Mouse (Mus musculus): Measurements from ENCODE around the gene Cyp26c1. TPM values are rescaled to one million over a fixed set of nuclear protein-coding genes. Genes with fewer than 3 reads are reported as not detected.
A peak's percentile ranks its signal among the peaks of the same experiment; 100 is the strongest.

The Cyp26c1 gene
- total RNA-seq (2014; rRNA removed; ENCODE audit: low replicate concordance): not detected in 2 replicates
- polyA plus RNA-seq (2015; fragmentation: Nextera tagmentation; extraction: Ambion mirVana): not detected in 2 replicates

DNA sequence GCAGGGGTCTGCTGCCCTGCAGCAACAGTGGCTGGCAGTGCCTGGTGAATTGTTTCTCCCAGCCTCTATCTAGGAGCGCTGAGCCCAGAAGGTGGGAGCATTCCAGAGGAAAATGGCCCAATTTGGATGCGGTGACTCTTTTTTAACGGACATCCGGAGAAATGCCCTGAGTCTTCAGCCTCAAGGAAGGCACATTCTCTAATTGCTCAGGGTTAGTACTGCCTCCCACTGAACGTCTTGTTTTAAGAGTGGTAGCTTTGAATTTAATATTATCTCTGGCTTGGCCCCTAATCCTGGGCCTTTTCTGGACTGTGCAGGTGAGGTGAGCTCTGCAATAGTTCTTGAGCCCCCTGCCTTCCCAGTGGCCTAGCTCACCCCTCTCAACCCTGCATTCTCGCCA, at the start of gene Cyp26c1:
TSS of gene Cyp26c1 (plus strand) at position 301 of the 400 bp plus-strand sequence.
- ATAC-seq (ENCODE audit: insufficient read depth, low read depth): no peak
- WGBS: 54% methylated on average over 6 of the region's 6 CpGs
- Histone ChIP-seq H3K4me2 (ENCODE audit: low read depth, low read length) (no peak within 1 kb of the TSS), H3K4me1 (ENCODE audit: control insufficient read depth, insufficient read depth) (no peaks in the 10 kb centered on the region), H3K27ac (ENCODE audit: low read depth) (no peak within 1 kb of the TSS), H3K9me3 (replicated peaks; ENCODE audit: control insufficient read depth, low read length) (no peaks in the 10 kb centered on the region), H3K9ac (replicated peaks; ENCODE audit: low read depth, low read length) (no peak within 1 kb of the TSS), H3K36me3 (replicated peaks; ENCODE audit: control insufficient read depth, insufficient read depth, low read length) (peaks cover 7% of the 10 kb centered on the region), H3K4me3 (ENCODE audit: low read depth, low read length) (no peak within 1 kb of the TSS), H3K27me3 (ENCODE audit: control insufficient read depth, insufficient read depth, low read length) (peaks cover 68% of the 10 kb centered on the region)
- TF ChIP-seq CTCF (IDR thresholded peaks at IDR 0.05; ENCODE audit: low read depth) (no peak), EP300 (IDR thresholded peaks at IDR 0.05; ENCODE audit: low read depth) (no peak)
- DNase-seq (ENCODE audit: low spot score): no peak

DNA sequence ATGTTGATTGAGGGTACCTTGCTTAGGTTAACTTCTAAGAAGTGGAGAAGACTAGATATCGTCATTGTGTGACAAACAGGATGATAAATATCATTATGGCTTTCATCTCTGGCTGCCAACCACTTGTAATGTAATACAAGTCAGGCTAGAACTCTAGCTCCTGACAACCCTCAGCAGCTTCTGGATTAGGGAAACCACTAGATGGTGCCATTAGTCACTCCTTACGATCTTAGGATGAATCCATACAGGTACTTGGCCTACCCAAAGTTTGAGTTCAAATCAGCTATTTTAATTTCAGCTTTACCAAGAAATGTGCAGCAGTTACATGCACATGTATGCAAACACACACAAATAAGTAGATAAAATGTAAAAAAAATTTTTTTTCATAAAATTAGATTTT, 37.4 kb upstream of the Cyp26c1 start:
- Histone ChIP-seq H3K27me3 (ENCODE audit: control insufficient read depth, insufficient read depth, low read length) (no peaks in the 10 kb centered on the region), H3K9ac (replicated peaks; ENCODE audit: low read depth, low read length) (no peak overlapping the region), H3K9me3 (replicated peaks; ENCODE audit: control insufficient read depth, low read length) (no peaks in the 10 kb centered on the region), H3K4me3 (ENCODE audit: low read depth, low read length) (no peak overlapping the region), H3K36me3 (replicated peaks; ENCODE audit: control insufficient read depth, insufficient read depth, low read length) (no peaks in the 10 kb centered on the region), H3K4me1 (ENCODE audit: control insufficient read depth, insufficient read depth) (no peaks in the 10 kb centered on the region), H3K27ac (ENCODE audit: low read depth) (no peak overlapping the region), H3K4me2 (ENCODE audit: low read depth, low read length) (no peak overlapping the region)
- DNase-seq (ENCODE audit: low spot score) (no peak), ATAC-seq (ENCODE audit: insufficient read depth, low read depth) (no peak)
- WGBS: 38% methylated on average over 2 of the region's 2 CpGs
- peak; percentile 30; the same call in 1 of the 2 replicates for TF ChIP-seq CTCF (IDR thresholded peaks at IDR 0.05; ENCODE audit: low read depth)
- no peak for TF ChIP-seq EP300 (IDR thresholded peaks at IDR 0.05; ENCODE audit: low read depth)

DNA sequence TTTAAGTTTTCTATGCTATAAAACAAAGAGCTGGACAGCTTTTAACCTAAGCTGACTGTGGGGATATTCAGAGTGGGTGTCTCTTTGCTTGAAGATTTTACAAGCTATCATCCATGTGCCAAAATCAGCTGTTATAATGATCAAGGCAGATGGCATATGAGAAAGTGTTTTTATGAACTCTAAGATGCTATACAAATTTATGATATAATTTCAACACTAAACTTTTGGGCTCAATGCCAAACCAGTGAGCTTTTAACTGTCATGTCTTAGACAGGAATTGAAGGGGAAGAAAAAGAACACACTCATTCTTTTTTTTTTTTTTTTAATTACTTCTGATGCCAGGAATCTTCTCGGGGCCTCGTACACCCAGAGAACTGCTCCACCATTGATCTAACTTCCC, 34.9 kb upstream of the Cyp26c1 start:
- TF ChIP-seq EP300 (IDR thresholded peaks at IDR 0.05; ENCODE audit: low read depth): no peak
- no peak for TF ChIP-seq CTCF (IDR thresholded peaks at IDR 0.05; ENCODE audit: low read depth)
- Histone ChIP-seq H3K27me3 (ENCODE audit: control insufficient read depth, insufficient read depth, low read length) (no peaks in the 10 kb centered on the region), H3K4me3 (ENCODE audit: low read depth, low read length) (no peak overlapping the region), H3K4me1 (ENCODE audit: control insufficient read depth, insufficient read depth) (no peaks in the 10 kb centered on the region), H3K9me3 (replicated peaks; ENCODE audit: control insufficient read depth, low read length) (no peaks in the 10 kb centered on the region), H3K27ac (ENCODE audit: low read depth) (no peak overlapping the region), H3K4me2 (ENCODE audit: low read depth, low read length) (no peak overlapping the region), H3K9ac (replicated peaks; ENCODE audit: low read depth, low read length) (no peak overlapping the region), H3K36me3 (replicated peaks; ENCODE audit: control insufficient read depth, insufficient read depth, low read length) (no peaks in the 10 kb centered on the region)
- no peak for ATAC-seq (ENCODE audit: insufficient read depth, low read depth)
- 65% methylated on average over 2 of the region's 2 CpGs for WGBS
- DNase-seq (ENCODE audit: low spot score): no peak

DNA sequence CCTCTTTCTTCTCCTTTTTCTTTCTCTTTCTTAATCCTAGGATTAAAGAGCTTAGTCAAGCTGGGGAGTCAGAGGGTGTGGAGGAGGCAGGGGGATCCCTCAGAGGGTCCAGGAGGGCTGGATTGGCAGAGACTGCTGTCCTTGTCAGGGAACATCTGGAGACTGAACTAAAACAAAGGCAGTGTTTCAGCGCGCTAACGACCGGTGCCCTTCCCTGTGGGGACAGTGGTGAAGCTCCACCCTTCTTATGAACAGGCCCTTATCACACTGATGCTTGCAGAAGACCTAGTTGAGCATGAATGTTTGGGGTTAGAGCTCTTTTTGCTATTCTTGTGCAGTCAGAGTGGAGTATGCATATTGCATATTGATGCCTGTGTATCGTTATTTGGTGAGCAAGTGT, 31.4 kb upstream of the Cyp26c1 start:
- WGBS: 52% methylated on average over 5 of the region's 5 CpGs
- no peak for ATAC-seq (ENCODE audit: insufficient read depth, low read depth)

DNA sequence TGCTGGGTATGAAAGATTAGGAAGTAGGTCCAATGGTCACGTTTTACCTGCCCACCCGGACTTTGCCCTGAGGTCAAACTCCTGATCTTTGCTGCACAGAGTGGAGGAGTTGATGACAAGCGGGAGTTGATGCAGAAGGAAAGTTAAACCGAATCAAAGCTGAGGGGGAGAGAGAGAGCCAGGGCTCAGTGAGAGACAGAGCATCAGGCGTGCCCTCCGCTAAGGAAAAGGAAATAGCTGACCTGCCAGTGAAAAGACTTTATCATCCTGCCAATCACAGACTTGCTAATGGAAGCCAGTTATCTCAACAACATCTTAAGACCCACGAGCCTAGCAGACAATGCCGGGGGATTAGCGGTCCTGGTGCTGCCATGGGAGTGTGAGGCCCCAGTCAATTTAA, 28.9 kb upstream of the Cyp26c1 start:
- TF ChIP-seq CTCF (IDR thresholded peaks at IDR 0.05; ENCODE audit: low read depth) (no peak), EP300 (IDR thresholded peaks at IDR 0.05; ENCODE audit: low read depth) (no peak)
- ATAC-seq (ENCODE audit: insufficient read depth, low read depth): no peak

More for the DNA sequence above, 31.4 kb upstream of the Cyp26c1 start:
- Histone ChIP-seq H3K9ac (replicated peaks; ENCODE audit: low read depth, low read length) (no peak overlapping the region), H3K4me2 (ENCODE audit: low read depth, low read length) (no peak overlapping the region), H3K9me3 (replicated peaks; ENCODE audit: control insufficient read depth, low read length) (no peaks in the 10 kb centered on the region), H3K4me3 (ENCODE audit: low read depth, low read length) (no peak overlapping the region), H3K36me3 (replicated peaks; ENCODE audit: control insufficient read depth, insufficient read depth, low read length) (no peaks in the 10 kb centered on the region), H3K27ac (ENCODE audit: low read depth) (no peak overlapping the region), H3K27me3 (ENCODE audit: control insufficient read depth, insufficient read depth, low read length) (no peaks in the 10 kb centered on the region), H3K4me1 (ENCODE audit: control insufficient read depth, insufficient read depth) (no peaks in the 10 kb centered on the region)
- no peak for TF ChIP-seq CTCF (IDR thresholded peaks at IDR 0.05; ENCODE audit: low read depth)
- no peak for TF ChIP-seq EP300 (IDR thresholded peaks at IDR 0.05; ENCODE audit: low read depth)
- DNase-seq (ENCODE audit: low spot score): no peak

DNA sequence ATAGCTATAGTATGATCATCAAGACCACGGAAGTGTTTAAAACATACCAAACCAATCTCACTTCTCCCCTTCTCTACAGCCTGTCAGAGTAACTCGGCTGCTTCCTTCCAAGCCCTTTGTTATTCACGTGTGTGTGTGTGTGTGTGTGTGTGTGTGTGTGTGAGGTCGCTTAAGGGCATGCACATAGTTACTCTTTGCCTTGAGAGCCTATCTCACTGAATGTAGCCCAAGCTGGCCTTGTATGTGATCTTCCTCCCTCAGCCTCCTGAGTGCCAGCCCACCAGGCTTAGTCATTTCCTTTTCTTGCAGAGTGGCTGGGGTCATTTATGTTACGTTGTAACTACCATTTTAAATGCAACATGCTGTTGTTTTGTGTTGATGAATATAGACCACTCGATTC, 20.1 kb upstream of the Cyp26c1 start:
- DNase-seq (ENCODE audit: low spot score) (no peak), ATAC-seq (ENCODE audit: insufficient read depth, low read depth) (no peak)
- WGBS: 70% methylated on average over 6 of the region's 6 CpGs
- TF ChIP-seq EP300 (IDR thresholded peaks at IDR 0.05; ENCODE audit: low read depth) (no peak), CTCF (IDR thresholded peaks at IDR 0.05; ENCODE audit: low read depth) (no peak)
- H3K9ac ChIP-seq (replicated peaks; ENCODE audit: low read depth, low read length): no peak overlapping the region
- H3K36me3 ChIP-seq (replicated peaks; ENCODE audit: control insufficient read depth, insufficient read depth, low read length): no peaks in the 10 kb centered on the region
- no peak overlapping the region for H3K4me3 ChIP-seq (ENCODE audit: low read depth, low read length)
- H3K27me3 ChIP-seq (ENCODE audit: control insufficient read depth, insufficient read depth, low read length): no peaks in the 10 kb centered on the region
- no peak overlapping the region for H3K27ac ChIP-seq (ENCODE audit: low read depth)
- no peak overlapping the region for H3K4me2 ChIP-seq (ENCODE audit: low read depth, low read length)
- H3K4me1 ChIP-seq (ENCODE audit: control insufficient read depth, insufficient read depth): no peaks in the 10 kb centered on the region
- H3K9me3 ChIP-seq (replicated peaks; ENCODE audit: control insufficient read depth, low read length): no peaks in the 10 kb centered on the region

More for the DNA sequence above, 28.9 kb upstream of the Cyp26c1 start:
- no peak overlapping the region for H3K9ac ChIP-seq (replicated peaks; ENCODE audit: low read depth, low read length)
- H3K9me3 ChIP-seq (replicated peaks; ENCODE audit: control insufficient read depth, low read length): no peaks in the 10 kb centered on the region
- H3K27ac ChIP-seq (ENCODE audit: low read depth): no peak overlapping the region
- no peaks in the 10 kb centered on the region for H3K4me1 ChIP-seq (ENCODE audit: control insufficient read depth, insufficient read depth)
- 30% methylated on average over 9 of the region's 9 CpGs for WGBS
- no peak overlapping the region for H3K4me2 ChIP-seq (ENCODE audit: low read depth, low read length)
- DNase-seq (ENCODE audit: low spot score): no peak
- no peak overlapping the region for H3K4me3 ChIP-seq (ENCODE audit: low read depth, low read length)
- H3K36me3 ChIP-seq (replicated peaks; ENCODE audit: control insufficient read depth, insufficient read depth, low read length): no peaks in the 10 kb centered on the region
- no peaks in the 10 kb centered on the region for H3K27me3 ChIP-seq (ENCODE audit: control insufficient read depth, insufficient read depth, low read length)
